Mouse (Mus musculus) kidney, postnatal 14 days (tissue): ENCODE results near the gene Dock9.

Experiments used
- DNase-seq: peaks from one replicate; pipeline ENCODE4 v3.0.0; 2022; ENCODE audit warnings: mixed read lengths

The Dock9 gene

DNA sequence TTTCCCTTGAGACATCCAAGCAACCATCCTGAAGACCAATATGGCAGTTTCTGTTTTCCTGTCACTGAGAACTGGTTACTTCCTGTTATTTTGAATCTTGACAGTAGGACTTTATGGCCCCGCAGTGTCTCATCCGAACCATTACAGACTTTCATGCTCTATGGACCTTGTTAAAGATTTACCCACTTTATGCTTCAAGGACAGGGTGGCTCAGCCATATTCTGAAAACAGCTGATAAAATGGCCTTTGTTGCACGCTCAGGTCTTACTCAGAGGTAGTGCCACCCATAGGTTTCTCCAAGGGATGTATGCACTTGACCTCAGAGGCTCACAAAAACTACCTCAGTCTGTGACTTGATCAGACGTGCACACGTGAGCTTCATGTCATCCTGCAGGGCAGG lies 224.2 kb downstream of the Dock9 start:
- no peak for DNase-seq

DNA sequence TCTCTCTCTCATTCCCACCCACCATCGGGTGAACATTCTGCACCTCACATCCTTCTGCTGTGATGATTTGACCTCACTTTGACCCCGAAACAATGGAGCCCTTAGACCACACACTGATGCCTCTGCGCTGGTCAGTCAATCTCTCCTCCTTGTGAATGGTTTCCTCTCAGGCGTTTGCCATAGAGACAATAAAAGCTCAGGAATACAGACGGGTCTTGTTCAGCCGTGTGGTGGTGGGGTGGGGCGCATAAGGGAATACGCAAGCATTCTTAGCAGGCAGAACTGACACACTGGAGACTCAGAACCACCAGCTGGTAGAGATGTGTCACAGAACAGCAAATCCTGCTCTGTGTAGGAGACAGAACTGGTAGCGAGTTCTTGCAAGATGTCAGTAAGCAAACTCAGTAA lies 230.8 kb downstream of the Dock9 start:
- DNase-seq: no peak

DNA sequence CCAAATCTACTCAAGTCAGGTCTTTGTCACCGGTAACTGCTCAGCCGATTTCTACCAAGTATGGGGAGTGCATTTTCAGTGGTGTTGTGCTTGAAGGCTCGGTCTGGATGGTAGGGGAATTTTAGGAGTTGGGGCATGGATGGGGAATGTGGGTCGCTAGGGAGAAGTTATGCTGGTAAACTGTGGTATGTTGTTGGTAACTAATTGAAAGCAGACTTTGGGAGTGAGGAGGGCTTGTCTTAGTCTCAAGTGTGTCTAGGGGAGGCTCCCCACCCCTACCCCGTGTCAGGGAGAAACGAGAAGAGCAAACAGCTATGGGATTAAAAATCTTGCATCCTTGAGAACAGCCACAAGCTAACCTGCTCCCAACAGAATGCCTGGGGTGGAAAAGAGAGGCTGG lies 231.7 kb downstream of the Dock9 start:
- no peak for DNase-seq

DNA sequence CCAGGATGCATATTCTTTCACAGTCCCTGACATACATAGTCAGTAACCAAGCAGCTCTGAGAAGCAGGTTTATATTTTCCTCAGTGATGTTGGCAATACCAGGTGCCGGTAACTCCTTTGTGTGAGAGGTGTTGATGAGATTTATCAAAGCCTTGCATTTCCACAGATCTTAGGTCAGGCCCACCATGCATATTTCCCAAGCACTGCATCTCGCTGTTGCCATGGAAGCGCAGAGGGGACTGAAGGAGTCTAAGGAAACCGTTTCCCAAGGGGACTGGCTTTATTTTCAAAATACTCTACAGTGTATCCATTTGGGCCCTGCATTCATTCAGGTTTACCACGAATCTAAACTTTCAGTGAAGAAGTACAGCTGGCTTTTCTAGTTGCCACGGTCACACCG lies 233.0 kb downstream of the Dock9 start:
- no peak for DNase-seq

DNA sequence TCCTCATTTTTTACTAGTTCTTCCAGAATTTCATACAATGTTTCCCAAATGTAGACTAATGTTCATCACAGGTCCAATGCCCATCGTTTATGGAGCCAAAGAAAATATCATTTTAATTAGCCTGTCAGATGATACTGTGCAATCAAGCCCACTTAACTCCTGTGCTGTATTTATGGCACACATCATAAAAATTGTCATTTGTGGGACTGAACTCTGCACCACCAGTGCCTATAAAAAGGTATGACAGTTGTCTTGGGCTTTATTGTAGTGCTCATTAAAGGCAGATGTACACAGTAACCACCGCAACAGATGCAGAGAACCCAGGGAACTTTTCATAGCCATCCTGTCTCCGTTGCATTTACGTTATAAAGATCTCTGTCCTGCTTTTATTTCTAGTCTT lies 233.7 kb downstream of the Dock9 start:
- DNase-seq: no peak

DNA sequence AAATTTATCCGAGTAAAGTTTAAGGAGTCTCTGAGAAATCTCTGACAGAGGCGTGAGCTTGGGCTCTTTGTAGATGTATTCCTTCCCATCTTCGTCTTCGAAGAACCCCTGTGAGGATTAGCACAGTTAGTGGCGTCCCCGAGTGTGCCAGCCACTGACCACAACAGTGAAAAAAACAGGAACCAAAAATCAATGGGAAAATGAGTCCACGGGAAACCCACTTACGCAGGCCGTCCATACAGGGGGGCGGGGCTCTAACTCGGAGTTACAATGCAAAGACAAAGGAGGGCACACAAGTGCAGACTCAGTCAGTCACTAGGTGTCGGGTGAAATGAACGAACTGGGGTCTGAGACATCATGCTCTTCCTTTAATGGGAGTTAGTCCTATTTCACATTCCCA lies 238.6 kb downstream of the Dock9 start:
- DNase-seq: no peak

DNA sequence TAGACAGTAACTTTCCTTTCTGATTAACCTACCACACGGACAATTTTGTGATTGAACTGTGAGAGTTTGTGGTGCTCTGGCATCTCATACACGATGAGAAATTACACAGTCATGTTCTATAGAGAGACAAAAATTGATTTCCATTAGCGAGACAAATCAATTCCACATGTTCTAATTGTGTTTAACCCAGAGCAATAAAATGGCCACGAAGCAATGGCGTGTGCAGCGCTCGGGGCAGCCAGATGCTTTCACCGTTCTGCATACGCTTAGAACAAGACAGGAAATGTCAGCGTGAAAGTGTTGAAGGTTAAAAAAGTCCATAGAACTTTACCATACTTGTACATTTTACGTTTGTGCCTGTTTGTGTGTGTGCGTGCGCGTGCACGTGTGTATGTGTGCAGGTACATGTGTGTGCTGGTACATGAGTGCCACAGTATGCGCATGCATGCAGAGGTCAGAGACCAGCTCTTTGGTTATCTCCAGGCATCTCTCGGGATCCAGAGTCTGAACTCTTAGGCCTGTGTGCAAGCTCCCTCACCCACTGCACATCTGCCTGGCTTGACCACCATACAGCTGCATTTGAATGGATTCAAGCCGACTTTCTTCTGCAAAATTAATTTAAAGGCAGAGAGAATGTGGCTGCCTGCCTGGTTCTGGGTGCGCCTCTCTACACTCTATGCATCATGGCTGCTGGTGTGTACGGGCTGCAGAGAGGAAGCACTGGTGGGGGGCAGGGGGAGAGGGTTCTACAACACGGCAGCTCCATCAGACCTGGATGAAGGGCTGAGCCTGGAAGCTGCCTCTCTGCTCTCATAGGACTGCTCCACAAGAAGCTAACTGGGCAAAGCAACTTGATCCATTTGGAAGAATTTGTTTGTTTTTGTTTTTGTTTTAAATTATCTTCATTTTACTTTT lies 241.0 kb downstream of the Dock9 start:
- no peak for DNase-seq

DNA sequence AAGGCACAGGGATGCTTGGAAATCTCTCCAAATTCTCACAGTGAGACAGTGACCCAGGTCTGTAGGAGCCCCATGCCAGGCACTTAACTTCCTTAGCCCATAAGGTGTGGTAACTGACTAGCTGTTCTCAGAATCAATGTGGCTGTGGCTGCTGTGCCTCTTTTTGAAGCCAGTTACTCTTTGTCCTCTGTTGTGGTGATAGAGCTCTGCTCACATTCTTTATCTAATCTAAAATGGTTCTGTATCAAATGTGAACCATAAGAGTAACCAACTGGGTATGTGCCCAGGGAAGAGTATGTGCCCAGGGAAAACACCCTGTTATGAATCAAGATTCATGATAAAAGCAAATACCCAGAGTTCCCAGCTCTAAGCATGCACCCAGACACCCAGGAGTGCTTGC lies 243.9 kb downstream of the Dock9 start:
- DNase-seq: no peak

DNA sequence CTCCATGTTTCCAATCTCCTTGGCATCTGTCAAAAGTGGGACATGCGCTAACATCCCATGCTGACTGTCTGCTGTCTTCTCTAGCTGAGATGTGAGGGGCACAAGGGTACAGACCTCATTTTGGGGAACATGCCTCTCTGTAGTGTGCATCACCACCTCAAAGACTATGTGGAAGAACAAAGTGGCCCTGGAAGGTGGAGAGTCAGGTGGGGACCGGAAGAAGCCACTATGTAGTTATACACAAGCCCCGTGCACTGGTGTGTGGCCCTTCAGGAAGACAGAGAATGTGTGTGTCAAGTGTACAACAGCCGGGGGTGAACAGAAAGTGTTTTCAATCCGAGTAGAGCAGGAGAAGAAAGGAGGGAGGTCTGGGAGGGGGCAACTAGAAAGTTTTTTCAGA lies 245.1 kb downstream of the Dock9 start:
- no peak for DNase-seq

DNA sequence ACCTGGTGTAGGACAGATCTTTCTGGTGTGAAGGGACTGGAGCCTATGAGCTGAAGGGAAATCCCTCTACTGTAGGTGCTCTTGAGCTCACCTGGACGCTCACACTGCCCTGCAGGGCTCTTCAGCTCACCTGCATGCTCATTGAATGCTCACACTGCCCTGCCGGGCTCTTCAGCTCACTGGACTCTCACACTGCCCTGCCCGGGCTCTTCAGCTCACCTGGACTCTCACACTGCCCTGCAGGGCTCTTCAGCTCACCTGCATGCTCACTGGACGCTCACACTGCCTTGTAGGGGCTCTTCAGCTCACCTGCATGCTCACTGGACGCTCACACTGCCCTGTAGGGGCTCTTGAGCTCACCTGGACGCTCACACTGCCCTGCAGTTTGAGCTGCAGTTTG lies 247.8 kb downstream of the Dock9 start:
- DNase-seq: no peak

DNA sequence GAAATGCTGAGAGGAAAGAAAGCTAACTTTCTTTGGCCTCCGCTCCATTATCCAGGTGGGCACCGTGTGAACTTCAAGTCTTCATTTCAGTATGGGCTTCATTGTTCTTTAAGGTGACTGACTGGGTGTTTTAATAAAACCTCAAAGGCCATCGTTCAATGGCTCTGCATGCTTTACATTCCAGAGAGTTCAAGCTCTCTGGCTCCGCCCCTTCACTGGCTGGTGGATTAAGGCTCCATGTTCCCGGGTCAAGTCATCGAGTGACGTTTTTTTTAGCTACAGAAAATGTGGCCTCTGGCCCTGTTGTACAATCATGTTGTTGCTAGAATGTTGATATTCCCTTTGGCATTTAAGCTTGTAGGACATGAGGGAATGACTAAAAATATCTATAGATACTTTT lies 249.9 kb downstream of the Dock9 start:
- DNase-seq: peak; percentile 78

DNA sequence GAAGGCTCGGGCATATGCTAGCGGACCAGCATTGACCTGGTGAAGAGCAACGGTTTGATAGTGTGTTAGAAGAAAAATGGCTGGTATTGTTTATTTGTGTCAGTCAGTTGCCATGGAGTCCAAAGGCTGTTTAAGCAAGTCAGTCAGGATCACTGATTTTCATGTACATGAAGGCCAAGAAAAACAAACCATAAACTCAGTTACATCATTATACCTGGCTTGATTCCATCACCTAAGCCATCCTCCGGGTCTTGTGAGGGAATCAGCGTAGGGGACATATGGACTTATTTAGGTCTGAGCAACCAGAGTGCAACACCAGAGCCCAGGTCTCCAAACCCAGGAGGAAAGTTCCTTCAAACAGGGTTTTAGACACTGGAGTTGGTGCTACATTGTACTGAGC lies 251.0 kb downstream of the Dock9 start:
- peak; percentile 12 for DNase-seq

DNA sequence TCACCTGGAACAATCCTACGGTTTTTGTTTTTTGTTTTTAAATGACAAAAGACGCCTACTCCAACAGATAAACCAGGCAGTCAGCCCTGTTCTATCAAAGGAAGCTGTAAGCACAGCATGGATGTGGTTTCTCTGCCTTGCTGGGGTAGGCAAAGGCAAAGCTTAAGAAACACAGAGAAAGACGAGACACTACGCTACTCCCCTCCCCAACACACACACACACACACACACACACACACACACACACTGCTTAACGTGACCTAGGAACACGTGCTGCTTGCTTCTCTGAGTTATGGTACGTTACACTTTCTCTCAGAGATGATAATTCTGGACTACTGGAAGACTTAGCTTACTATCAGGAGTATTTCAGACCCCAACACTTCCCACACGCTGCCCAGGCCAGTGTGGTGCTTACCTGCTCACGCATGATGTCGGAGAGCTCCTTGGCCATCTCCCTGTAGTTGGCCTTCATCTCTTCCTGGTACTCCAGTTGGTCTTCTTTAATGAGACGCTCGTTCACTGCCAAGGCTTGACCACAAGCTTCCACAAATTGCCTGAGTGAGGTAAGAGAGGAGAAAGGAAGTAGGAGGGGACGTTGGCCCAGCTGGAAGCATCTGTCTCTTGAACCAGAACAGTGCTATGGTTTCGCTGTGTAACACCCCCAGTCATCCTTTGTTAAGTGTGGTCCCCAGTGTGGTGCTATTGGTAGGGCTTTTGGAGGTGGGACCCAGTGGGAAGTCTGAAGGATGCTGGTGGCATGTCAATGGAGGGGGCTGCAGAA lies 251.9 kb downstream of the Dock9 start:
- DNase-seq: no peak

DNA sequence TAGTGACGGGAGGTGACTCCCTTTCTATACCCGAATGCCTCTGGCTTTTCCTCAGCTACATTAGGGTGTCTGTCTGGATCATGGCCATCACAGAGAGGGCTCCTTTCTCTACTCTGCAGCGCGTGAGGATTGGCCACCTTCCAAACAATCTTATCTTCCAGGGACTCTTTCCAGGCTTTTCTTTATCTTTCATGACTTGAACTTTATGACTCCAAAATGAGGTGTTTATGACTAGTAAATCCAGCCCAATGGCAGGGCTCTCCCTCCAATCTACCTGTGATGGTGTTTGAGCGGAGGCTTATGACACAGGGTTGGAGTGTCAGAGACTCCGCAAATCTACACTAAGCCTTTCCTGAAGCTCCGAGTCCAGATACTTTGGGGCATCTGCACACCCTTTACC lies 256.4 kb downstream of the Dock9 start:
- DNase-seq: no peak

DNA sequence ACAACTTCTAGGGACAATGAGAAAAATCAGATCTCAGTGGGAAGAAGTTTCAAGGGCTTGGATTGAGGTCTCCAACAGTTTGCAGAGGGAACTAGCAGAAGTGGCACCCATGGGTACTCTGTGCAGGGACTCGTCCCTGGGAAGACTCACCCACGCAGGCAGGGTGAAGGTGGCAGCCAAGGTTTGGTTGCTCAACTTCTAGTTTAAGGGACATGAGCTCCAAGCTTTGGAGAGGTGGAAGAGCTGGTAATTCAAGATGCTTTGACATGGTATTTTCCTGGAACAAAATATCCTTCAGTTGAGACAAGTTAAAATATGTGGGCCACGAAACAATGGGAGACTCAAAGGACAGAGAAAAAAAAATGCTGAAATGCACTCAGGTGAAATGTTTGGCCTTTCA lies 263.1 kb downstream of the Dock9 start:
- DNase-seq: no peak

DNA sequence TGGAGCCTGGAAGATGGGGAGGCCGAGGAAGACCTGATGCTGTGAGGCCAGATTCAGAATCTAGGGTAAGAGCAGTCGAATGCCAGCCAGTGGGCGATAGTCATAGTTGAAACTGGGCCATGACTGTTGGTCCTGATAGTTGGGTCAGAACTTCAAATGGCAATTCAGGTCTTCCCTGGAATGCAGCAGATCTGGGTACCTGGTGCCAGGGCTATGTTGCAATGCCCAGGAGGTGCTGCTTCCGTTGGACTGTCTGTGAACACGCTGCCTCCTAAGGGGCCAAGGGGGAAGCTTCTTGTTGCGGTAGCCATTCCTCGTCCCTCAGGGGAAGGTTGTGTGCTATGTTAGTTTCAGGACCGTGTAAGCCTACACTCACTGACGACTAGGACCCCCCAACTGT lies 266.8 kb downstream of the Dock9 start:
- no peak for DNase-seq

DNA sequence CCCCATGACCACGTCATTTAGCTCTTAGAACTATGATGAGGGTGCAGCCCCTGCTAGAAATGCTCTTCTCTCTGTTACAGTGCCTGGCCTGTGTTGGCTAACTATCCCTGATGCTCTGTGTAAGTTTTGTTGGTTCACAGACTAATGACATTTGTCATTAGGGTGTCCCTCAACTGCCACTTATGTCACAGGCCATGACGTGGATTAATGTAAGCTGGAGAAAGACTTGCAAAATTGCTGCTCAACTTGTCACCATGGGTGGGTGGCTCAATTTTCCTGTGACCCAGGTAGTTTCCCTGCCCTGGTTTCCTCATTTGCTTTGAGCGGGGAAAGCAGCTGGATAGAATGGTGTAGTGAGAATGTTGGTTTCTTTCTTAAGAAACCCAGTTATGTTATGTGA lies 269.8 kb downstream of the Dock9 start:
- no peak for DNase-seq

DNA sequence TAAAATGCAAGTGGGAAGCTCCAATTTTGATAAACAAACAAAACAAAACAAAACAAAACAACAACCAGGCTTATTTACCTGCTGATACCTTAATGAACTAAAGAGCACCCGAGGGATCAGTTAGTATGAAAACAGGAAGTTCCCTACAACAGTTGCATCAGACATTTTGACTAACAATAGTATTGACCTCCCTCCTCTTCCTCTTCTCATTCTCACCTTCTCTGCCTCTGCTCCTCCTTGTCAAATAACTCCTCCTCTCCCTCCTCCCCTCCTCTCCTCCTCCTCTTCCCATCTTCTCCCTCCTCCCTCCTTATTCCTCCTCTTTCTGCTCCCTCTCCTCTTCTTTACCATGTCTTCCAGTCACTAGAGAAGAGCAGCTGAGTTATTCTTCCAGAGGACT lies 270.4 kb downstream of the Dock9 start:
- DNase-seq: no peak

DNA sequence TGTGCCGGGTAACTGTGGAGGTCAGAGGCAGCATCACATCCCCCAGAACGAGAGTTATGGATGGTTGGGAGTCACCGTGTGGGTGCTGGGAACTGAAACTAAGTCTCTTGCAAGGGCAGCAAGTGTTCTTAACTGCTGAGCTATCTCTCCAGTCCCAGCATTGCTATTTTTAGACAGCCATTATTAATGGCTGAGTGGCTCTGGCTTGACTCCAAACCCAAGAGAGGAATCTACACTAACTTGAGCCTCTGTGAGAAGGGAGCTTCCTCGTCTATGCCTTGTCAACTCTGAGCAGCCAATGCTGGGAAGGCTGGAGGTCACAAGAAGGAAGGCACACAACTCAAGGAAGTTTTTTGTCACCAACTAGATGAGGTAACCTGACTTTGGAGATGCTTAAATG lies 275.9 kb downstream of the Dock9 start:
- peak; percentile 66 for DNase-seq

DNA sequence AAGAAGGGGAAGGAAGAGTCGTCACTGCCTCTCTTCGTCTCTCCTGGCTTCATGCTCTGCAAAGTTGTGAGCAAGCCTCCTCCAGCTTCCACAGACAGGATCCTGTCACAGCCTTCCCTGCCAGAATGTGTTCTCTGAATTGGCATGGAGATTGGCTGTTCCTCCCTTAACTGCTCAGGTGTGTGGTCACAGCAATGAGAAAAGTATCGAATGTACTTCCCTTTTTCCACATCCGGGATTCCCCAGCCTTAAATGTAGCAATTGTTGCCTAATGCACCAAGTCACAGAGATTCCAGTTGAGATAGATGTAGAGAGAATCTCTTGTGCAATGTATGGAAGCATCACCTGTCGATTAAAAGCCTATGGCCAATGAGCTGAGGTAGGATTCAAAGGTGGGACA lies 280.8 kb downstream of the Dock9 start:
- no peak for DNase-seq

DNA sequence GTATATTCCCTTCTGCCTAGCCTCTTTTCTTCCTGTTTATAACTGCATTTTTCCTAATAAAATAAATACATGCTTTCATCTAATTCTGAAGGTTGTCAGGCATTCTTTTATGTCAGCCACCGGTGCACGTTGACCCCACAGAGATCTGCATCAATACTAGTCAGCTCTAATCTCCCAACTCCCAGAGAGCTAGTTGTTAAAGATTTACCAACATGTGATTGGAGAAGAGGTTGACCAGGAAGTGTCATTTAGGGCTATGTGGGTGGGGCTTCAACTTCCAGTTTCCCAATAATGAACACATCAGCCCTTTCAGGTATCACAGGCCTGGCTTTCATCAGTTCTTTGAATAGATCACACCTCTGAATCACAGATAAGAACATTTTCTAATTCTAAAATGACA lies 288.7 kb downstream of the Dock9 start:
- no peak for DNase-seq

DNA sequence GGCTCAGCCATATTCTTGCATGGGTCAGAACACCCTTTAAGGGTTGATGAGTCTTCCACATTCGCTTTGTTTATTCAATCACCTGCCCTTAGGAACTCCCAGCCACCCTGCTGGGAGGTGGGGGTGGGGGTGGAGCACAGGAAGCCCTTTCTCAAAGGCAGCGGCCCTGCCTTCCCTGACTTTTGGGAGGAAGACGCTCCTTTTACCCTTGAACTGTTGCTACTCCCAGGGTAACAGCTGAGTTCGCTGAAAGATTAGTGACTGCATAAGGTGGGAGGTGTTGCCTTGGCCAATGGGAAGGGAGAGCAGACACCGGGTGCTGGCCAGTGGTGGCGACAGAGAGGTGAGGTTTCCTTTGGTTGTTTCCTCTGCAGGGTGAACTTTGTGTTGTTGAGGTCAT lies 291.3 kb downstream of the Dock9 start:
- DNase-seq: peak; percentile 32

DNA sequence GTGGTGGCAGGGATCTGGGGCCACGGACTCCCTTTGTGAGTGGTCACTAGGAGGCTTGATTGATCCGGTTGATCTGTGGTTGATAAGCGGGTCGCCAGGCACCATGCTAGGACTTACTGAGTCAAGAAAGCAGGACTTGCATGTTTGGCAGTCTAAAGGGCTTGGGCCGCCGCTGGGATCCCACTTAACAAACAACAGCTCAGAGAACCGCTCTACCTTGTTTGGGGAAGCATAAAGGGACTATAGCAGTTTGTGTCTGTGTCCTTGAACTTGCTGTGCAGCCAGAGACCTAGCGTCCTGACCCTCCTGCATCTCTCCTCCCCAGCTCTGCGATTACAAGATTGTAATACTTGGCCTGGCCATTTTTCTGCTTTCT lies 292.2 kb downstream of the Dock9 start:
- DNase-seq: no peak

DNA sequence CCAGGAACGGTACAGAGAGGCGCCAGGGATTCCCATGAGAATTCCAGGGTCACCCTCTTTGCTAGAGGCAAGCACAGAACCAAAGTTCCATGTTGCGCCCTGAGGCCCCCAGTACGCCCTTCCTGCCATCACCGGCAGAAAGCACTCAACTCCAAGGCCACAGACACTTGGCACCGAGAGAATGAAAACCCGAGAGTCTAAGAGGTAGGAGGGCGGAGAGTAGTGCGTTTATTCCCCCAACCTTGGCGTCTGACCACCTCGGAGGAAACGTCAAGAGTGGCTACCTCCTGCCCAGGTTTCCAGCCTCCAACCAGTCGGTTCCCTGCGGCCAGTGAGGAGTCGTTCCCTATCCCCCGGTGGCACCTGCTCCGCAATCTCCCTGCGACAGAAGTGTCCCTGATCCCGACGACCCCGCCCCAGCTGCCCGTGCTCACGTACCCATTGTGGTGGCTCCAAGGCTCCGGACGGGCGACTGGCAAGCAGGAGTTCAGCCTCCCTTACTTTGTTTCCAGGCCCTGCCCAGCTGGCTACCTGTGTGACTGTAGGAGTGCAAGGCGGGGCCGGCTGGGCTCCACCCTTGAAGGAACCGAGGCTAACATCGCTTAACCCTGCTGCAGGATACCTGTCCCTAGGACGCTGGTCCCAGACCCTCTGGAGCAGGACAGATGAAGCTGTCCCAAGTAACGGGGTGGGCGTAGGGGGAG lies 292.7 kb downstream of the Dock9 start, which contains the start of gene Slc15a1:
TSS of gene Slc15a1 (minus strand) at position 472 of the 704 bp plus-strand sequence.
- peak; percentile 11 for DNase-seq
